Mouse (Mus musculus): ENCODE data around the gene Rtn4r. TPM values are rescaled to one million over a fixed set of nuclear protein-coding genes. Genes with fewer than 3 reads are reported as not detected.

The Rtn4r gene
- polyA plus RNA-seq, 1 experiment = 4.3 TPM

- no peak for DNase-seq (ENCODE audit: low spot score)
Observed at GRCm38 (mm10) chr16:18156579-18157350, 29.3 kb downstream of the Rtn4r start.

GRCm38 (mm10) chr16:18159255-18159654, 31.8 kb downstream of the Rtn4r start:
- DNase-seq (ENCODE audit: low spot score) = no peak

- DNase-seq (ENCODE audit: low spot score) = no peak
Observed at GRCm38 (mm10) chr16:18159778-18160177, 32.3 kb downstream of the Rtn4r start.

- no peak for DNase-seq (ENCODE audit: low spot score)
Observed at GRCm38 (mm10) chr16:18160514-18160913, 33.1 kb downstream of the Rtn4r start.

- DNase-seq (ENCODE audit: low spot score) = no peak
Observed at GRCm38 (mm10) chr16:18161190-18161589, 33.7 kb downstream of the Rtn4r start.

GRCm38 (mm10) chr16:18164642-18165238, 37.3 kb downstream of the Rtn4r start:
- DNase-seq (ENCODE audit: low spot score) = no peak

GRCm38 (mm10) chr16:18166613-18167190, 39.3 kb downstream of the Rtn4r start:
- DNase-seq (ENCODE audit: low spot score) = no peak

GRCm38 (mm10) chr16:18169156-18169555, 41.7 kb downstream of the Rtn4r start:
- DNase-seq (ENCODE audit: low spot score) = no peak

GRCm38 (mm10) chr16:18169776-18170175, 42.3 kb downstream of the Rtn4r start:
- no peak for DNase-seq (ENCODE audit: low spot score)

- DNase-seq (ENCODE audit: low spot score) = peak; percentile 53
Observed at GRCm38 (mm10) chr16:18172266-18172855, 44.9 kb downstream of the Rtn4r start.

GRCm38 (mm10) chr16:18173231-18173630, 45.8 kb downstream of the Rtn4r start:
- DNase-seq (ENCODE audit: low spot score) = no peak

GRCm38 (mm10) chr16:18173788-18174187, 46.3 kb downstream of the Rtn4r start:
- no peak for DNase-seq (ENCODE audit: low spot score)

GRCm38 (mm10) chr16:18175817-18176541, 48.5 kb downstream of the Rtn4r start:
- DNase-seq (ENCODE audit: low spot score) = no peak

- DNase-seq (ENCODE audit: low spot score) = no peak
Observed at GRCm38 (mm10) chr16:18176758-18177157, 49.3 kb downstream of the Rtn4r start.

GRCm38 (mm10) chr16:18179591-18179990, 52.1 kb downstream of the Rtn4r start:
- no peak for DNase-seq (ENCODE audit: low spot score)

- DNase-seq (ENCODE audit: low spot score) = no peak
Observed at GRCm38 (mm10) chr16:18181398-18181797, 54.0 kb downstream of the Rtn4r start.

GRCm38 (mm10) chr16:18182766-18183165, 55.3 kb downstream of the Rtn4r start:
- no peak for DNase-seq (ENCODE audit: low spot score)

GRCm38 (mm10) chr16:18185715-18186449, 58.4 kb downstream of the Rtn4r start:
- DNase-seq (ENCODE audit: low spot score) = no peak

GRCm38 (mm10) chr16:18186798-18187197, 59.4 kb downstream of the Rtn4r start:
- DNase-seq (ENCODE audit: low spot score) = no peak

GRCm38 (mm10) chr16:18187221-18187620, 59.8 kb downstream of the Rtn4r start:
- DNase-seq (ENCODE audit: low spot score) = no peak

- DNase-seq (ENCODE audit: low spot score) = no peak
Observed at GRCm38 (mm10) chr16:18191006-18191405, 63.6 kb downstream of the Rtn4r start.
